Mouse (Mus musculus): ENCODE data around the gene Bmper.

DNA sequence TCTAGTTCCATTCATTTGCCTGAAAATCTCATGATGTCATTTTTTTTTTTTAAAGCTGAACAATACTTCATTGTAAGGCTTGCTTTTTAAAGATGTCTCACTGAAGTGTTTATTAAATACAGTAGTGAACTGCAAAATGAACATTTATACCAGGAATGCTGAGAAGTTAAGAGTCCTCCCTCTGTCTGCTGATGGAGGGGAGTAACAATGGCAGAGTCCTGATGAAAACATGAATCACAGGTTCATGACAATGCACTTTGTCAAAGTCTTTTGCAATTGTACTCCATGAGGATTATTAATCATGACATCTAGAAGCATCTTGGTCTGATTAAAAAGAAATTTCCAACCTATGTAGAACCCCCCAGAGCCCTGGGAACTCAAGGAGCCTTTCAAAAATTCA lies 118.4 kb downstream of the Bmper start:
- TF ChIP-seq POLR2A (IDR thresholded peaks at IDR 0.05; ENCODE audit: low read depth, low read length) (no peak), CTCF (IDR thresholded peaks at IDR 0.05; ENCODE audit: borderline replicate concordance, insufficient read depth, low read length) (no peak)

Data from embryonic fibroblast, embryonic 13.5 days (primary cell).